Mouse (Mus musculus): ENCODE measurements at regions not wholly inside any gene's neighbourhood (a gene's known extent, or its start where the extent isn't known, plus 50 kb on each side); places are given as distances from the start of the nearest gene placed in this dataset.
A peak's percentile ranks its signal among the peaks of the same experiment; 100 is the strongest.

GRCm38 (mm10) chr14:70839126-70839525, 239.5 kb upstream of the Fam160b2 start:
- no peak for DNase-seq

GRCm38 (mm10) chr14:70837528-70837927, 237.9 kb upstream of the Fam160b2 start:
- DNase-seq: no peak

- DNase-seq: peak in 1 of 2 experiments; percentile 14
These were observed 233.6 kb upstream of the Fam160b2 start for GRCm38 (mm10) chr14:70833238-70833637.

- peak; percentile 30 to 57 for DNase-seq
These were observed 233.0 kb upstream of the Fam160b2 start for GRCm38 (mm10) chr14:70832462-70833212.

GRCm38 (mm10) chr14:70832042-70832441, 232.4 kb upstream of the Fam160b2 start:
- DNase-seq: no peak
